Mouse (Mus musculus) myocyte (in vitro differentiated cells): ENCODE data around the gene Ppp1r3f.

Experiments
- CEBPB ChIP-seq: IDR thresholded peaks from 2 replicates; pipeline ENCODE4 v1.6.1; 2011; ENCODE audit warnings: mild to moderate bottlenecking, moderate library complexity; ENCODE audit not compliant: poor library complexity, insufficient read depth, severe bottlenecking
- E2F4 ChIP-seq: IDR thresholded peaks from one replicate; pipeline ENCODE4 v1.6.1; 2011; ENCODE audit warnings: mild to moderate bottlenecking, control low read depth, moderate library complexity; ENCODE audit not compliant: insufficient read depth
- MAX ChIP-seq: IDR thresholded peaks from one replicate; pipeline ENCODE4 v1.6.1; 2011; ENCODE audit warnings: low read depth, mild to moderate bottlenecking, control low read depth
- MYOD1 ChIP-seq, 3 experiments: IDR thresholded peaks; one replicate each; pipeline ENCODE4 v1.6.1; 2011; ENCODE audit warnings: control low read depth in 2 of 3, low read depth in 2 of 3, mild to moderate bottlenecking in 2 of 3, moderate library complexity in 1 of 3; ENCODE audit not compliant: insufficient read length in 2 of 3, control insufficient read depth in 1 of 3
- MYOG ChIP-seq, 3 experiments: IDR thresholded peaks; one replicate each; pipeline ENCODE4 v1.6.1; 2011; ENCODE audit warnings: control low read depth in 2 of 3, low read depth in 2 of 3, mild to moderate bottlenecking in 2 of 3; ENCODE audit not compliant: insufficient read length in 2 of 3, control insufficient read depth in 1 of 3, insufficient read depth in 1 of 3
- POLR2A ChIP-seq: IDR thresholded peaks from one replicate; pipeline ENCODE4 v1.6.1; 2011; ENCODE audit warnings: low read depth, mild to moderate bottlenecking, control low read depth, moderate library complexity; ENCODE audit not compliant: insufficient read length
- POLR2AphosphoS2 ChIP-seq: IDR thresholded peaks from one replicate; pipeline ENCODE4 v1.6.1; 2011; ENCODE audit warnings: low read depth, control low read depth; ENCODE audit not compliant: insufficient read length
- REST ChIP-seq: IDR thresholded peaks from one replicate; pipeline ENCODE4 v1.6.1; 2011; ENCODE audit warnings: mild to moderate bottlenecking, control low read depth, moderate library complexity; ENCODE audit not compliant: insufficient read depth, insufficient read length
- SRF ChIP-seq: IDR thresholded peaks from one replicate; pipeline ENCODE4 v1.6.1; 2011; ENCODE audit warnings: low read depth; ENCODE audit not compliant: control insufficient read depth, insufficient read length
- TCF12 ChIP-seq: IDR thresholded peaks from one replicate; pipeline ENCODE4 v1.6.1; 2011; ENCODE audit warnings: mild to moderate bottlenecking, control low read depth; ENCODE audit not compliant: poor library complexity, insufficient read depth, severe bottlenecking
- TCF3 ChIP-seq: IDR thresholded peaks from one replicate; pipeline ENCODE4 v1.6.1; 2011; ENCODE audit warnings: low read depth, control low read depth; ENCODE audit not compliant: insufficient read length
- USF1 ChIP-seq: IDR thresholded peaks from one replicate; pipeline ENCODE4 v1.6.1; 2011; ENCODE audit warnings: low read depth, mild to moderate bottlenecking, control low read depth, moderate library complexity

DNA sequence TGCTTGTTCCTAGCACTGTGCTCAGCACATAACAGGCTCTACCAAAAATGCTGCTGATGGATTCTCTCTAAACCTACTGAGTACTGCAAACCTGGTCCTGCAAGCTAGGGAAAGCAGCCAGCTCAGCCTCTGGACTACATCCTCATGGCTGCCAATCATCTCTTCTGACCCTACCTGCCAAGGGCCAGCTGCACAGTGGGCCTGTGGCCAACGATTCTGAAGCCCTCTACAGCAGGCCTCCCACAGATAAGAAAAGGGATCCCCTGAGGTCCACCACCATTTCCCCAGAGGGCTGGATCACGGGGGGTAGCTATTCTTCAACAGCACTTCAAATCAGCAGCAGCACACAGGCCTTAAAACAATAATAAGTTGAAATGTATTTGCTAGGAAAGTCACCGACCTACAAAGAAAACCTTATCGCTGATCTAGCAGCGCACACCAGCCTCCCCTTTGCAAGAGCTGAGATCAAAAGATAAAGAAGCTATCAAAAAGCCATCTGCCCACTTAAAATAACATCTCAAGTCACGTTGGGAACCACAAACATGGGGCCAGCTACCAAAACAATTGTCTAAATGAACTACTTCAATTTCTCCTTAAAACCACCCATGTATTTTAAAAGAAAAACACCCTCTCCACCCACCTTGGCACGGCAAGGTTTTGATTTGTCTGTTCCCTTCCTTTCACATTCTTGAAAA lies 3.5 kb downstream of the Ppp1r3f start:
- TF ChIP-seq POLR2A (no peak), MYOG (IDR thresholded peaks at IDR 0.05; ENCODE audit: control insufficient read depth in 1 of 3, insufficient read depth in 1 of 3, insufficient read length in 2 of 3, low read depth in 2 of 3) (no peak), MAX (no peak), USF1 (no peak), CEBPB (no peak), POLR2AphosphoS2 (no peak), E2F4 (no peak), TCF3 (no peak), TCF12 (no peak), REST (no peak), MYOD1 (IDR thresholded peaks at IDR 0.05; ENCODE audit: control insufficient read depth in 1 of 3, insufficient read length in 2 of 3, low read depth in 2 of 3) (no peak), SRF (no peak)
